Mouse (Mus musculus) lung, postnatal 0 days (tissue): ENCODE data around the gene Ndufb10. TPM values are rescaled to one million over a fixed set of nuclear protein-coding genes. Genes with fewer than 3 reads are reported as not detected.
"Not testable (repeated sequence)": the region's sequence is repeated elsewhere in the genome, so short reads cannot be mapped to it uniquely, and the experiment has no call there.

Experiments
- ATAC-seq: fragments of 200-750 bp; cut with Nextera tagmentation; 2 replicates; pipeline ENCODE4 v1.8.0; 2017; ENCODE audit warnings: moderate library complexity
- DNase-seq: peaks from one replicate; pipeline ENCODE4 v3.0.0-alpha.2; 2016; ENCODE audit warnings: low spot score
- H3K27ac ChIP-seq: fragments of 300-500 bp; sonication (generic); 2 replicates; pipeline ENCODE4 v1.5.1; 2014; ENCODE audit warnings: antibody characterized with exemption, mild to moderate bottlenecking, low read length, mixed read lengths
- H3K27me3 ChIP-seq: fragments of 300-500 bp; sonication (generic); replicated peaks from 2 replicates; pipeline ENCODE4 v1.6.1; 2014; ENCODE audit warnings: low read length, mixed read lengths; ENCODE audit not compliant: insufficient read depth
- H3K36me3 ChIP-seq: fragments of 300-500 bp; sonication (generic); 2 replicates; pipeline ENCODE4 v1.6.1; 2014; ENCODE audit warnings: low read length, mixed read lengths; ENCODE audit not compliant: insufficient read depth
- H3K4me1 ChIP-seq: fragments of 300-500 bp; sonication (generic); 2 replicates; pipeline ENCODE4 v1.6.1; 2014; ENCODE audit warnings: antibody characterized with exemption, low read depth, low read length, mixed read lengths; ENCODE audit not compliant: insufficient read depth
- H3K4me2 ChIP-seq: fragments of 300-500 bp; sonication (generic); replicated peaks from 2 replicates; pipeline ENCODE4 v1.6.1; 2014; ENCODE audit warnings: low read depth, mild to moderate bottlenecking, low read length, moderate library complexity, mixed read lengths
- H3K4me3 ChIP-seq: fragments of 300-500 bp; sonication (generic); 2 replicates; pipeline ENCODE4 v1.5.1; 2014; ENCODE audit warnings: low read depth, low read length
- H3K9ac ChIP-seq: fragments of 300-500 bp; sonication (generic); replicated peaks from 2 replicates; pipeline ENCODE4 v1.6.1; 2014; ENCODE audit warnings: low read depth, mild to moderate bottlenecking
- H3K9me3 ChIP-seq: fragments of 300-500 bp; sonication (generic); 2 replicates; pipeline ENCODE4 v1.6.1; 2016; ENCODE audit warnings: low read length, mixed read lengths
- CTCF ChIP-seq: IDR thresholded peaks from 2 replicates; pipeline ENCODE4 v1.5.1; 2016; ENCODE audit warnings: antibody characterized with exemption, mild to moderate bottlenecking
- EP300 ChIP-seq: IDR thresholded peaks from 2 replicates; pipeline ENCODE4 v1.6.1; 2016; ENCODE audit warnings: antibody characterized with exemption, mild to moderate bottlenecking, control low read depth
- WGBS: fragments of 180-500 bp; shearing (Covaris S2); extraction: QIAGEN DNeasy Blood & Tissue Kit; methylation state at CpG from one replicate; pipeline ENCODE4 v1.1.7; 2014; 5-methylcytosine and 5-hydroxymethylcytosine counted together
- polyA plus RNA-seq: library from polyadenylated mRNA; unstranded; fragments of >200 nt; fragmentation: Nextera tagmentation; extraction: Ambion mirVana; gene quantifications from 2 replicates; pipeline ENCODE4 v1.2.1, GENCODE M21; 2015

Gene Ndufb10
- polyA plus RNA-seq, 1 experiment from 2014 or later, result 206 TPM

DNA sequence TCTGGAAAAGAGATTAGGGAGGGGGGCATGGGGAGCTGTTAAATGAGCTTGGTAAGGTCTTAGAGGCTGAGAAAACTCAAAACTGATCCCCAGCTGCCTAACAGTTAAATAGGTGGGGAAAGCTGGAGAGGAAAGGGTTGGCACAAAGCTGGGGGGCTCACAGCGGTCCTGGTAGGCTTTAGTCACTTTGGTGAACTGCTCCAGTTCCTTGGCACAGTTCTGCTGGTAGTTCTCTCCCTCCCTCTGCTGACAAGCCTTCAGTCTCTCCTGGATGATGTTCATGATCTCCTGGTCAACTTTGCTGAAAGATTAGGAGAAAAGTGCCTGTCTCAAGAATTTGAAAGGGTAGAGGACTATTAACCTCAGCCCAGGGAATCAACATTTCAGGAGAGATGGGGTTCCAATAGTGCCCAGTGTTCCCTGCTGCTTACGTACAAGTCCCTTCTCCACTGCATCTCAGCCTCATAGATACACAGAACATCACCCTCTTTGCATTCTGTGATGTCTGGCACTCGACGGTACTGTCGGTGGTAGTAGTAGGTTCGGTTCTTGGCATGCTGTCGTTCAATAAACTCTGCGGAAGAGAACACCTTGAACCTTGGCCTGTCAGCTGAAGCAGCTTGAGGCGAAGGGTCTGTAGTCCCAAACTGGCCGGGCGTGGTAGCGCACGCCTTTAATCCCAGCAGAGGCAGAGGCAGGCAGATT lies 1.9 kb downstream of the Ndufb10 start:
- Histone ChIP-seq H3K27me3 (no peaks in the 10 kb centered on the region), H3K9me3 (no peaks in the 10 kb centered on the region), H3K27ac (no peak overlapping the region), H3K4me1 (peaks cover 10% of the 10 kb centered on the region; the same call in 1 of the 2 replicates), H3K4me3 (no peak overlapping the region), H3K9ac (no peak overlapping the region), H3K4me2 (no peak overlapping the region), H3K36me3 (peaks cover 11% of the 10 kb centered on the region; the same call in 1 of the 2 replicates)
- TF ChIP-seq EP300, result no peak
- TF ChIP-seq CTCF, result no peak
- WGBS, result 31% methylated on average over 13 of the region's 13 CpGs
- no peak for ATAC-seq
- no peak for DNase-seq

DNA sequence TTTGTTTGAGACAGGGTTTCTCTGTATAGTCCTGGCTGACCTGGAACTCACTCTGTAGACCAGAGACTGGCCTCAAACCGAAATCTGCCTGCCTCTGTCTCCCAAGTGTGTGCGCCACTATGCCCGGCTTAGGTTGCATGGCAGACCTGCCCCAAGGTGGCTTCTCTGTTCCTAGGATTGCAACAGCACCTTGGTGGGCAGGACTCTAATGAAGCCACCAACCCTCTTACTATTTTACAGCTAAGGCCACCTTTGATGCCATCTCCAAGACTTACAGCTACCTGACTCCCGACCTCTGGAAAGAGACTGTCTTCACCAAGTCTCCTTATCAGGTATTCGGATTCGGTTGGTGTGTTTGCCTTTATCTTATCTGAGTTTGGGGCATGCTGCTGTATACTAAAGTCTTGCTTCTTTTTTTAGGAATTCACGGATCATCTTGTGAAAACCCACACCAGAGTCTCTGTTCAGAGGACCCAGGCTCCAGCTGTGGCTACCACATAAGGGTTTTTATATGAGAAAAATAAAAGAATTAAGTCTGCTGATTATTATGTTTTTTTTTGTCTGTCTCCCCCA lies 2.8 kb downstream of the Ndufb10 start:
- Histone ChIP-seq H3K4me1 (peaks cover 10% of the 10 kb centered on the region; the same call in 1 of the 2 replicates), H3K4me2 (peak overlapping the region; percentile 66; the same call in 1 of the 2 replicates), H3K36me3 (peaks cover 11% of the 10 kb centered on the region; the same call in 1 of the 2 replicates)
- not testable (repeated sequence) for H3K9ac ChIP-seq, DNase-seq, ATAC-seq, H3K4me3 ChIP-seq, H3K9me3 ChIP-seq, H3K27me3 ChIP-seq, H3K27ac ChIP-seq
- 38% methylated on average over 7 of the region's 7 CpGs for WGBS

DNA sequence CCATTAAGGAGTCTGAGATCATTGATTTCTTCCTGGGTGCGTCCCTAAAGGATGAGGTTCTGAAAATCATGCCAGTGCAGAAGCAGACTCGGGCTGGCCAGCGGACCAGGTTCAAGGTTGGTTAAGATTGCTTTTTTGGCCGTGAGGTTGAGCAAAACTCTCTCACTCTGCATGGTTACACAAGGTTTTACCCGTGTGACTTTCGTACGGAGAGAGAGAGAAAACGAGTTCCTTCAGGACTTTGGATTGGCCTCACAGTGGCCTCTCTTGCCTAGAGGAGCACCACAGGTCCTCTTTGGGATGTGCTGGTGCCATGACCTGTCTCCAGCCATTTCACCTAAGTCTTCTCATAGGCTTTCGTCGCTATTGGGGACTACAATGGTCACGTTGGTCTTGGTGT lies 3.7 kb downstream of the Ndufb10 start:
- Histone ChIP-seq H3K9ac (peak overlapping the region; percentile 96), H3K4me1 (peaks cover 10% of the 10 kb centered on the region; the same call in 1 of the 2 replicates), H3K4me3 (peak overlapping the region; percentile 76), H3K4me2 (peak overlapping the region; percentile 66), H3K36me3 (peaks cover 11% of the 10 kb centered on the region; the same call in 1 of the 2 replicates), H3K27ac (0 out of 2 replicates have a peak overlapping the region, but pooled peaks have one; percentile 92)
- 1% methylated on average over 10 of the region's 11 CpGs for WGBS
- not testable (repeated sequence) for H3K9me3 ChIP-seq, ATAC-seq, H3K27me3 ChIP-seq, DNase-seq

- Histone ChIP-seq H3K4me1 (peaks cover 10% of the 10 kb centered on the region; the same call in 1 of the 2 replicates), H3K27ac (peak overlapping the region; percentile 92), H3K4me2 (peak overlapping the region; percentile 66), H3K4me3 (peak overlapping the region; percentile 76), H3K36me3 (peaks cover 11% of the 10 kb centered on the region; the same call in 1 of the 2 replicates), H3K9me3 (no peaks in the 10 kb centered on the region), H3K9ac (peak overlapping the region; percentile 96), H3K27me3 (no peaks in the 10 kb centered on the region)
- 1% methylated on average over 61 of the region's 61 CpGs for WGBS
- ATAC-seq (peak; percentile 98), DNase-seq (peak; percentile 99)
- TF ChIP-seq EP300 (peak; percentile 76), CTCF (peak; percentile 25)
Observed at GRCm38 (mm10) chr17:24719494-24720222, 4.6 kb downstream of the Ndufb10 start.

- H3K36me3 ChIP-seq, result peaks cover 11% of the 10 kb centered on the region; the same call in 1 of the 2 replicates
- H3K27ac ChIP-seq, ATAC-seq, H3K9me3 ChIP-seq, DNase-seq, H3K27me3 ChIP-seq: not testable (repeated sequence)
- H3K9ac ChIP-seq, result peak overlapping the region; percentile 95
- peak overlapping the region; percentile 64 for H3K4me2 ChIP-seq
- peak overlapping the region; percentile 76 for H3K4me3 ChIP-seq
- peaks cover 10% of the 10 kb centered on the region; the same call in 1 of the 2 replicates for H3K4me1 ChIP-seq
- TF ChIP-seq CTCF, result peak; percentile 39
- 55% methylated on average over 5 of the region's 5 CpGs for WGBS
Observed at GRCm38 (mm10) chr17:24718938-24719337, 5.3 kb downstream of the Ndufb10 start.

GRCm38 (mm10) chr17:24717943-24718342 lies 6.3 kb downstream of the Ndufb10 start, which contains the start of the genes Rnf151 and Rps2:
Rnf151 (minus strand) TSS chr17:24718063.
Rps2 (plus strand) TSS chr17:24718116.
- H3K4me3 ChIP-seq, result no peak within 1 kb of the TSS
- DNase-seq (no peak), ATAC-seq (no peak)
- peaks cover 3% of the 10 kb centered on the region; the same call in 1 of the 2 replicates for H3K4me1 ChIP-seq
- H3K9ac ChIP-seq, result peak within 1 kb of the TSS; percentile 95; the same call in 1 of the 2 replicates
- no peaks in the 10 kb centered on the region for H3K9me3 ChIP-seq
- H3K27ac ChIP-seq, result no peak within 1 kb of the TSS
- peaks cover 11% of the 10 kb centered on the region; the same call in 1 of the 2 replicates for H3K36me3 ChIP-seq
- WGBS, result 83% methylated on average over 4 of the region's 4 CpGs
- no peaks in the 10 kb centered on the region for H3K27me3 ChIP-seq
- peak within 1 kb of the TSS; percentile 64 for H3K4me2 ChIP-seq
- TF ChIP-seq CTCF, result no peak
- TF ChIP-seq EP300, result no peak
